Mouse (Mus musculus) embryo, embryonic 11.5 days (tissue): ENCODE measurements around the gene Gm9733.
A peak's percentile ranks its signal among the peaks of the same experiment; 100 is the strongest.
"Not testable (repeated sequence)": the region's sequence is repeated elsewhere in the genome, so short reads cannot be mapped to it uniquely, and the experiment has no call there.

Source experiments
- DNase-seq: peaks from one replicate; pipeline ENCODE4 v3.0.0-alpha.2; 2012; ENCODE audit warnings: low read depth, low spot score

Gene Gm9733

GRCm38 (mm10) chr3:15332063-15332462 lies at the start of gene Gm9733:
Gm9733 (minus strand) TSS chr3:15332302.
- no peak for DNase-seq

DNA sequence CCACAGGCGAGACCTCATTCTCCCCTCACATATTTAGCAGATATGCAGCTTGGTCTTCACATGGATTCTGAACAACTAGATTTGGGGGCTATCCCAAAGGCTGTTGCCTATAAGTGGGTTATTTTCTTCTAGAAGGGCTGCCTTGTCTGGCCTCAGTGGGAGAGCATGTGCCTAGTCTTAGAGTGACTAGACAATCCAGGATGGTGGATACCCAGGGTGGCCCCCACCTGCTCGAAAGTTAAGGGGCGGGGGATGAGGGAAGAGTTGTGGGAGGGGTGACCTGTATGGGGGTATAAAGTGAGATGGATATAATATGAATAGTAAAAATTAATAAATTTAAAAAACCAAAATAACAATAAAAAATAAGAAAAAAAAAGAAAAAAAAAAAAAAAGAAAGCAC lies 23.6 kb upstream of the Gm9733 start:
- DNase-seq = not testable (repeated sequence)

GRCm38 (mm10) chr3:15350318-15350717 lies 18.2 kb upstream of the Gm9733 start:
- DNase-seq = not testable (repeated sequence)

GRCm38 (mm10) chr3:15345606-15346005 lies 13.5 kb upstream of the Gm9733 start:
- DNase-seq = not testable (repeated sequence)

DNA sequence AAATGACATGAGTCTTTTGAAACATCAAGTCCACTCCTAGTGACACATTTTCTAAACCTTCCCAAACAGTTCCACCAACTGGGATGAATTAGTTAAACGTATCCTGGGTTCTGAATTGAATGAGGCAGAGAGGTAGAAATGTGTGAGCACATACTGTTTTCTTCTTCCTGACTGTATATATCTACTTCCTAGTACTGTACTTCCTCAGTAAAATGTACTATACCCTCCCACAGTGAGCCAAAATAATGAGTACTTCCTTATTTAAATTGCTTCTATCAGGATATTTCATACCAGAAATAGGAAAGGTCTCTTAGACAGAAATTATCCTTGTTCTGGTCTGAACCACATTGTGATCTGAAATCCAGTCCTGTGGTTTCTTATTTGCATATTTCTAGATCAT lies 8.2 kb upstream of the Gm9733 start:
- DNase-seq = no peak

DNA sequence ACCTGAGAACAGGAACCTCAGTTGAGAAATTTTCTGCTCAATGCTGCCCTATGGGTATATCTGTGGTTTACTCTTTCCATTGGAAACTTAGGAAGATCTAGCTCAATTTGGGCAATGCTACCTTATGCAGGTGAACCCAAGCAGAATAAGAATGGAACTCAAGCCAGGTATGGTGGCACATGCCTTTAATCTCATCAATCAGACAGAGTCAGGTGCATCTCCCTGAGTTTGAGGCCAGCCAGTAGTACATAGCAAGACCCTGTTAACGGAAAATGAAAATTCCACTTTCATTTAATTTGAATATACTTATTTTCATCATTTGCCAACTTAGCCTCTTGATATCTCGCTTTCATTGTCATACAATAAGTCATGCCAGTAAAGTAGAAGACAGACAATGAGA lies 2.1 kb upstream of the Gm9733 start:
- DNase-seq = no peak

GRCm38 (mm10) chr3:15331545-15331944 lies 557 bp downstream of the Gm9733 start:
- no peak for DNase-seq

DNA sequence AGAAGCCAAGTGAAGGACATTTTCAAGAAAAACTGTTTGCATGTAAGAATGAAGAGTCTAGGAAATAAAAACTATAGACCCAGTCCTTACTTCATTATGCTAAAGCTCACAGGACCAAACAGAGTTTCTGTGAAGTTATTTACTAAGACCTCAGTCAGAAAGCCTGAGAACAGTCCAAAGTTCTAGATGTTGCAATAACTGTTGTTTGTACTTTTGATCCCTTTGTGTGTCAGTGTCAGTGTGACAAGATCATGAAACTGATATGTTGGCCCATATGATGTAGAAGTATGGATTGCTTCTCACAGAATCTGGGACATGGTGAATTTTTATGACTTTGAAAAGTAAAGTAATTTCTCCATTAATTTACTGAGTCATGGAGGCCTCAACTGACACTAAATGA lies 2.6 kb downstream of the Gm9733 start:
- DNase-seq = no peak

GRCm38 (mm10) chr3:15284424-15285328 lies 47.4 kb downstream of the Gm9733 start:
- no peak for DNase-seq

DNA sequence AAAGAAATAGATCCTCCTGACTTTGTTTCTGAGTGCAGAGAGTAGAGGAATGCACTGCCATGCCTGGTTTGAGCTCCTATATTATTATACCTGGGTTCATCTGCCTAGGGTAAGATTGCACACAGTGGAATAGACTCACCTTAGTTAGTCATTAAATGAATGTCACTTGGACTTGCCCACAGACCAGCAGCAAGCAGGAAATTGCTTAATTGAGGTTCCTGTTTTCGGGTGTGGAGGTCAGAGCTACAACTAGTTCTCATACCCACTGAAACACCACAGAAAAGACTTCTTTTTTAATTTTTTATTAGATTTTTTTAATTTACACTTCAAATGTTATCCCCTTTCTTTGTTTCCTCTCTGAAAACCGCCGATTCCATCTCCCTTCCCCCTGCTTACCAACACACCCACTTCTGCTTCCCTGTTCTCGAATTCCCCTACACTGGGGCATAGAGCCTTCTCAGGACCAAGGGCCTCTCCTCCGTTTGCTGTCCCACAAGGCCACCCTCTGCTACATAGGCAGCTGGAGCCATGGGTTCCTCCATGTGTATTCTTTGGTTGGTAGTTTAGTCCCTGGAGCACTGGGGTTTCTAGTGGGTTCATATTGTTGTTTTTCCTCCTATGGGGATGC lies 56.1 kb downstream of the Gm9733 start:
- no peak for DNase-seq

DNA sequence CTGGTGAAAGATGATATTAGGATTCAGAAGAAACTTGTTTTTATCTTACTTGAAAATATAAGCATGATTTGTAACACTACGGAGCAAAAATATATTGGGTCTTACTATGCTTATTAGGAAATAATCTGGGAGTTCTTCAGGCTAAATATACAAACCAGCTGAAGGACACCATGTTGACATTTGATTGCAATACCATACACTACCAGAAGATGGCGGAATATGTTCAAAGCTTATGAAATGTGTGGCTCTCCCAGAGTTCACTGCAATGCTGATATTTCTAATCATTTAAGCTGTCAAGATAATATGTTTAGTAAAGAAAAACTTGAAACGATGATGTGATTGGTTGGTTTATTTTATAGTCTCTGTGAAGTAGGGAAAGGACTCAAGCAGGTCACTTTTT lies 67.7 kb downstream of the Gm9733 start:
- peak; percentile 48 for DNase-seq

GRCm38 (mm10) chr3:15255726-15256125 lies 76.4 kb downstream of the Gm9733 start:
- DNase-seq = no peak
